Mouse (Mus musculus) monocyte, adult 2 months (primary cell): ENCODE measurements around the gene Ppat.
"Not testable (repeated sequence)": the region's sequence is repeated elsewhere in the genome, so short reads cannot be mapped to it uniquely, and the experiment has no call there.

ENCODE experiments used
- DNase-seq, 2 experiments: peaks; one replicate each; pipeline ENCODE4 v3.0.0; 2022; ENCODE audit warnings: low spot score in 2 of 2, low read depth in 1 of 2

Ppat gene

DNA sequence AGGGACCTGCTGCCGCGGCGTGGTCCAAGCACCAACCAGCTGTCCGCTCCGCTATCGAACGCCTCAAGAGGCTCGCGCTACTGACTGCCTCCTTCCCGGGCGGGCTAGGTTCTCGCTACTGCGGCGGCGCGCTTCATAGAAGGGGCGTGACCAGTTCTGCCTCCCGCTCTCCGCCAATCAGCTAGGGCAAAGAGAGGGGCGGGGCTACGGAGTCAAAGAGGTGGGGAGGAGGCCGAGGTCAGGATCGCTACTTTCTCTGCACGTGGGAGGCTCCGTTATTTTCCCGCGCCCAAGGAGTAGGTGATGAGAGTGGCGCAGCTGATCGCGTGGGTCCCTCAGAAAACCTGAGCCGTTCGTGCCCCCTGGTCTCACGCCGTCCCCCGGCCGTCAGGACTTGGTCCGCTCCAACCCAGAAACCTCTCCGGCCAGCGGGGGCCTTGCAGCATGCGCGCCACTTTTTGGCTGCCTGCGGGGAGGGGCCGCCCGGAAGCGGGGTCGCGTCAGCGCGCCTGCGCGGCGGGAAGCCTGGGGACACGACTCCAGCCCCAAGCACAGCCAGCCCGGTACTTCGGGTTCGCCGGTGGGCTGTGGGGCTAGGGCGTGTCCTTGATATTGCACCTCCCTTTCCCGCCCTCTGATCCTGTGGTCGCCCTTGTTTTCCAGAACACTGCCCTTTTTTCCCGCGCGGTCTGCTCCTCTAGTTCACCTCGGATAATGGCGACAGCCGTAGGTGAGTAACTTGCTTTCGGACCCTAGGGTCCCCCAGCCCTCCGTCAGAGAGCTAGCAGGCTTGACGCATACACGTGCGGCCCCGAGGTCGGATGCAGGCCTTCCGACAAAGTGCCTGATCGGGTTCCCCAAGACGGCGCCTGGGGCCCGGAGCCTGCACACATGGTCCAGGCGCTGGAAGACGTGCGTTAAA lies at the start of gene Ppat, which contains the start of gene Paics:
Gene Ppat, minus strand, starts transcription at position 473 of the 922 bp plus-strand sequence.
Gene Paics, plus strand, starts transcription at position 202 of the 922 bp plus-strand sequence.
- peak; percentile 96 to 97 for DNase-seq

DNA sequence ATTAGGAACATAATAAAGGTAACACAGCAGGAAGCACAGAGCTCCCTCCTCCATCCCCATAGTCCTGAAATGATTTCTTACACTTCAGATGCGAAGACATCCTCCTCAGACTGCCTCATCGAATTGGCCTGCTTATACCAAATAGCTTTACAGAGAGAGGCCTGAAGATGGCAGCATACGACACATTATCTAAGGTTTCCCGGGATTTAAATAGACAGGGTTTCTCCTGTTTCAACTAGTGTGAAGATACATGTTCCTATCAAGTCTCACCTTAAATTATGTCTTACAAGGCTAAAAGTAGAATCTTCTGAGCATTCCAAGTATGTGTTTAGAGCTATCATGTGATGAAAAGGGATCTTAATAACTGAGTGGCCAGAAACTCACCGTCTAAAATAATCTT lies 47.0 kb upstream of the Ppat start:
- no peak for DNase-seq

DNA sequence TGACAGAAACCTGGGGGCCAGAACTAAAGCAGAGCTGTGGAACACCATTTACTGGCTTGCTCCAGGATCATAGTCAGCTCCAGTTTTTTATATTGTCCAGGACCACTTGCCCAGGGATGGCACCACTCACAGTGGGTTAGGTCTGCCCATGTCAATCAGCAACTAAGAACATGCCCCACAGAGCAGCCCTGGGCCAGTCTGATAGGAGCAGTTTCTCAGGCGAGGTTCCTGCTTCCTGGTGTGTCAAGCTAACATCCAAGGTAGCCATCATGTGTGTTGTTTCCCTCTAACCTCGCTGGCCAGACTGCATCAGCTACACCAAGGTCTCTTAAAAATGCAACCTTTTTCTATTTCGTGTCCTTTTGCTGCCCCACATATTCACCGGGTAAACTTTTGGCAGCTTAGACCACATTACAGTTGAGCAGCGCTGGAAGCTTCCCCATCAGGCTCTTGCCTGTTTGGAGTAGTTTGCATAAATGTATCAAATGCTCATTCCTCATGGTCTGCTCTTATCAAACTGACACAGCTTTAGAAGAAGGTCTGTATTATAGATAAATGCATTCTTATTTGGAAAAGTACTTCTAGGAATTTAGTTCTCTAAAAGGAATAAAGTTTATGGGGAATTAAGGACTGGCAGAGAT lies 41.9 kb upstream of the Ppat start:
- DNase-seq, result no peak

DNA sequence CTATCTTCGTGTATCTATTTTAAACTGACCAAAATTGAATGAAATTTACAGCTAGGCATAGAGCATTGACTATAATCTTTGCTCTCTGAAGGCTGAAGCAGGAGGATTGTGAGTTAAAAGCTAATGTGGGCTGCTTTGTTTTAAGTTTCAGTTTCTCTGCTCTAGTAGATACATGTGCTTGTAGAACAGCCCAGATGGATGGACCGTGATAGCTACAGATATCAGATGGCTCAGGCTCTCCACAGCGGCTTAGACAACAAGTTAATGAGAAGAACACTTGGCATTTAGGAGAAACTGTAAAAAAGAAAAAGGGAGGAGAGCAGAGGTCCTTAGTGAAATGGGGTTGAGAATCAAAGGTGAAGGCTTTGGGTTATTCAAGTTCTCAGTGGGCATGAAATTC lies 39.4 kb upstream of the Ppat start:
- no peak for DNase-seq

DNA sequence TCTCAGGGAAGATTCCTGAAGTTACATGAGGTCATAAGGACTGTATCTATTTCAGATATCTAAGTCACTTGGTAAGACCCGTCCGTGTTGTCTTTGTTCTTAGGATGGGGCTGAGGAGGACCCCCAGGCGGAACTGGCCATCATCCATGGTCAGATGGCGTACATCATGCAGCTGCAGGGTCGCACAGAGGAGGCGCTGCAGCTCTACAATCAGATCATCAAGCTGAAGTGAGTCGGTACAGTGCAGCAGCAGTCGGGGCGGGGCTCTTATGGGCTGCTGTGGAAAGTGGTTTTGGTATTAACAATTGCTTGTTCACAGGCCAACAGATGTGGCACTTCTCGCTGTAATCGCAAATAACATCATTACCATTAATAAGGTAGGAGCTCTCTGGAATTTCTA lies 32.6 kb upstream of the Ppat start:
- DNase-seq, result no peak

DNA sequence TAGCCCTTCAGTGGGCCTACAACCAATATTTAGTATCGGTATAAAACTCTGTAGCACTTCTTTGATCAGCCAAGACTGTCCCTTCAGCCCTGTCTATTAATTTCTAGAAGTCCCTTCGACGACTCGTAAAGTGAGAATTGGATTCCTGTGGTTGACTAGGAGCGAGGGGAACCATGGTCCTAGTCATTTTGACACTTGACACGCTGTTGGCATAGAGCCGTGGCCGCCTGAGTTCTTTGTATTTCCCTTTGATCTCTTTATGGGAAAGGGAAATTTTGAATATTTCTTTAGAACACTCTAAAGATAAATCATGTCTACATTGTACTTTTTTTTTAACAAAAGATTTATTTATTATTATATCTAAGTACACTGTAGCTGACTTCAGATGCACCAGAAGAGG lies 24.4 kb upstream of the Ppat start:
- no peak for DNase-seq

DNA sequence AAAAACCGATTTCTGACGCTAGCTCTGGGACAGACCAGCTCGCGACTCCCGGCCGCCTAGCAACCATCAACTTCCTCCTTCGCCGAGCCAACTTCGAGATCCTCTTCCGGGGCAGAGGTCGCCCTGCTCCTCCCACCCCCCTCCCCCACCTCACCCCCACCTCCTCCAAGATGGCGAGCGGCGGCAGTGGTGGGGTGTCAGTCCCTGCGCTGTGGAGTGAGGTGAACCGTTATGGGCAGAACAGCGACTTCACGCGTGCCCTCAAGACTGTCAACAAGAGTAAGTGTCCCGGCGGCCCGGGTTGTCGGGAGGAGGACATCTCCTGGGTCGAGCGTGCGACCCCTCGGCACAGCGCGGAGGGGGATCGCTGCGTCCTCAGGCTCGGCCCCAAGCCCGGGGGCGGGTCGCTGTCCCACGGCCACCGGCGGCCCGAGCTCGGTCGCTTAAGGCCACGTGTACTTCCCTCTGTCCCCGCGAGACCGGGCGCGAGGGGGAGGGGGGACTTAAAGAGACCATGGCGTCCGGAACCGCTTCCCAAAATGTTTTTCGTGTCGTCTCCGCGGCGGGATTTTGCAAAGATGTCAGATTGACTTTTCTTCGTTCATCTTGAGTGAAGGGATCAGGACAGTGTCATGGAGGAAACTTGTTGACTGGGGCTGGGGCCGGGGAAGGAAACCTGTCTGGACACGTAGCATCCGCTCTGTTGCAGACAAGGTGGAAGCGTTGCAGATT lies 23.3 kb upstream of the Ppat start, which contains the start of gene Srp72:
Gene Srp72, plus strand, starts transcription at position 130 of the 732 bp plus-strand sequence.
- peak; percentile 35 to 63 for DNase-seq

DNA sequence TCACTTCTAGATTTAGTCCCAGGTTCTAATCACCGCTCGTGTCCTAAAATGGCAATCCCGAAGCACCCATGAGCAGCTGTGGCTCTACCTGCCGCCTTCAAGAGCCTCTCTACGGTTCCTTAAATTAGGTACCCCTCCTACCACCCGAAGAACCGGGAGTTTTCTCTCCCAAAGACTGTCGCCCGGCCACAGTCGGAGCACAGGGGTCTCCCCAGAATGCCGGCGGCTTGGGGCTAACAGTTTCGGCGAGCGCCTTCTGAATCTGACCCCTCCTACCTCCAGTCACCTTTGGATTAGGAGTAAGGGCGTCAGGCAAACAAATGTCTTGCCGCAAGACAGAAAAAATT lies 22.8 kb upstream of the Ppat start:
- DNase-seq, result no peak

DNA sequence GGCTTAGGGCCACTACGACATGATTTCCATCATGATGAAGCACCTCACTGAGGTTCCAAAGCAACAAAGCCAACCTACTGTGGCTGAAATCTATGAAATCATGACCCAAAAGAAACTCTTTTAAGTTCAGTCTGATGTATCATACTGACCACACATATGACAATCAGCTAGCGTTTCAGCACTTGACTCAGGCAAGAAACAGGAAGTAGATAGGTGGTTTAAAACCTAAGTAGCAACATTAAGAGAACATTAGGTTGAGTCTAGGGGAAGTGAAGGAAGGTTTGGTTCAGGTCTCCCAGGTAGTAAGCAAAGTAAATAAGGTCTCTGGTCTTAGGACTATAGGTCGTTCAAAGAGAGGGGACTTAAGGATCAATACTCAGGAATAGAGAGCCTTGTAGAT lies 22.1 kb upstream of the Ppat start:
- no peak for DNase-seq

DNA sequence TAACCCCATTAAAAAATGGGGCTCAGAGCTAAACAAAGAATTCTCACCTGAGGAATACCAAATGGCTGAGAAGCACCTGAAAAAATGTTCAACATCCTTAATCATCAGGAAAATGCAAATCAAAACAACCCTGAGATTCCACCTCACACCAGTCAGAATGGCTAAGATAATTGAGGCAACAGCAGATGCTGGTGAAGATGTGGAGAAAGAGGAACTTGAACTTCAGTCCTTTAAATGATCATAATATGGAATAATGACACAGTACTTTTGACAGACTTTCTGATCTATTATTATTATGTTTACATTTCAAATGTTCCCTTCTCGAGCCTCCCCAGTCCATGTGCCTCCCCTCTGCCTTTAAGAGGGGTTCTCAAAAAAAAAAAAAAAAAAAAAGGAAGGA lies 19.7 kb upstream of the Ppat start:
- DNase-seq, result not testable (repeated sequence)

DNA sequence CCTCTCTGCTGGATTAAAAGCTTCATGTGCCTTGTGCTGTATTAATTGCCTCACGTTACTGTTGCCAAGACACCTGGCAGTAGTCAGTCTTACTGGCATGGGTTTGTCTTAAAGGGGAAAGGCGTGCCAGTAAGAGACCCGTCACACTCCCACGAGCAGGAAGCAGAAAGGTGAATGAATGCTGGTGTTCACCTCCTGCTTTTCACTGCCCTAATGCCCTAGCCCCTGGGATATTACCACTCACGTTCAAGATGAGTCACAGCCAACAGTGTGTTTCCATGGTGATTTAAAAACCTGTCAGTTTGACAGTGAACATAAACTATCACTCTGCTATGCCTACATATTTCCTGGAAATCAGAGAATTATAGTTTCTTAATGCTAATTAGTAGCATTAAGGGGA lies 17.9 kb upstream of the Ppat start:
- DNase-seq, result no peak

DNA sequence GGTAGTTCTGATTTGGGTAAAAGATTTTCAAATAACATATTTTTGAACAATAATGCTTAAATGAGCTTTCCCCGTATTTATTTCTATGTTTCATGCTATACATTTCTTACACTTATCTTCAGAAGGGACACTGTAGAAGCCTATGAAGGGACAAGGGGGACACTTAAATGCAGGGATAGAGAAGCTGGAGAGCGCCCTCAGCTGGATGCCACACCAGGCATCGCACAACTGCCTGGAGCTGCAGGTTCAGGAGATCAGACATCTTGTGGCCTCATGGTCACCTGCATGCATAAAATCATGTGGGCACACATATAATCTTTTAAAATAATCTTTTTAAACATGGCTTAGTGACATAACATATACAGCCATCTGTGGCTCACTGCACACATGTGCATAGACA lies 13.3 kb upstream of the Ppat start:
- no peak for DNase-seq

DNA sequence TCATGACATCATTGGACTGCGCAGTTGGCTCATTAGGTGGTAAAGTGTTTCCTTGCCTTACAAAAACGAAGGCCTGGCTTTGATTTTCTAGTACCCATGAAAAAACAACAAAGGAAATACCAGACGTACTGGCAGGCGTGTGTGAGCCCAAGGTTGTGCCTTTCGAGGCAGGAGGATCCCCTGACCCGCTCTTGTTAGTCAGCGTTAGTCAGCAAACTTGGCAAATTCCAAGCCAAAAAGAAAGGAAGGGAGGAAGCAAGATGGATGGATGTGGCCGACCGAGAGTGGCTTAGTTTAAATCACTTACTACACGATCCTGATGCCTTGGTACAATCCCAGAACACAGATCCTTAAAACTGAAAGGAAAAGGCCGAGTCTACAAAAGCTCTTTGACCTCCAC lies 11.2 kb upstream of the Ppat start:
- DNase-seq, result no peak

DNA sequence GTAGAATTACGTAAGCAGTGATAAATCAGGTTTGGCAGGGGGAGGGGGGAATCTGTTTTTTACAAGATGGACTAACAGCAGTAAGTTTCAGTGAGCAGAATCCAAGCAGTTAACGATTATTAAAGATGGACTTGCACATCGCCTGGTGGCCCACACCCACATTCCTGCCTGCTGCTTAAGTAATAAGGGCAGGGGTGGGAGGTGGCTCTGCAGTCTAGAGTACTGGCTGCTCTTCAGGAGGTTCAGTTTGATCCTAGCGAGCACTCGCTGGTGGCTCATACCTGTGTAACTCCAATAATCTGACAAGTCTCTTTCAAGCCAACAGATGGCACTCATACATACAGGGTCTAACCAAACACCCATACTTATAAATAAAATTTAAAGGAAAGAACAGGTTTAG lies 8.2 kb upstream of the Ppat start:
- no peak for DNase-seq

DNA sequence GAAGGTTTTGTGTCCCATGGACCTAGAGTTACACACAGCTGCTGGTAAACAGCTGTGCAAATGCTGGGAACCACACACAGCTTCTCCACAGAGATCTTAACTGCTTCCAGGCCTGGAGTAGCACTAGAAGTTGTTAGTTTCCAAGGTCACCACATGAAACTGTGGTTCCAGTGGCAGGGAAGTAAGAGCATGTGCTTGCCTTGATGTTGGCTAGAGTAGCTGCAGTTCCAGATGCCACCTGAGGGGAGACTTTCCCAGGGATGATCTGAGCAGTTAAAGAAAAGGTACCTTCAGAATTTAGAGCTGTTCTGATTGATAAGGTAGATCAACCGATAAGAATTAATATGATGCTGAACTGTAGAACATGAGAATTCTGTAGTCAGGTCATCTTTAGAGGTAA lies 6.6 kb upstream of the Ppat start:
- no peak for DNase-seq

DNA sequence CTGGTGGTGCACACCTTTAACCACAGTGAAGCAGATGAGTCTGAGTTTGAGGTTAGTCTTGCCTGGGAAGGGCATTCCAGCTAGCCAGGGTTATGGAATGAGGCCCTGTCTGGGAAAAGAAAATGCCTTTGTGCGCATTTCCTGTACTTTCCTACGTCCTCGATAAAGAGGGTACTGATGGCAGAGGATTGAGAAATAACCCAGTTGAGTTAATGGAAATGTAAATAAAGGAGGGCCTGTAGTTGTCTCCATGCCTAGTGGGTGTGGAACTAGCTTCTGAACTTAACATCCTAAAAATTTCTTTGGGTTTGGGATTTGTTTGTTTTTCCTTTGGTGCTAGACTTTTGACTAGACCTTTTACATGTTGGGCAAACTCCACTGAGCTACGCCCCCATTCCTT lies 4.1 kb upstream of the Ppat start:
- DNase-seq, result no peak

DNA sequence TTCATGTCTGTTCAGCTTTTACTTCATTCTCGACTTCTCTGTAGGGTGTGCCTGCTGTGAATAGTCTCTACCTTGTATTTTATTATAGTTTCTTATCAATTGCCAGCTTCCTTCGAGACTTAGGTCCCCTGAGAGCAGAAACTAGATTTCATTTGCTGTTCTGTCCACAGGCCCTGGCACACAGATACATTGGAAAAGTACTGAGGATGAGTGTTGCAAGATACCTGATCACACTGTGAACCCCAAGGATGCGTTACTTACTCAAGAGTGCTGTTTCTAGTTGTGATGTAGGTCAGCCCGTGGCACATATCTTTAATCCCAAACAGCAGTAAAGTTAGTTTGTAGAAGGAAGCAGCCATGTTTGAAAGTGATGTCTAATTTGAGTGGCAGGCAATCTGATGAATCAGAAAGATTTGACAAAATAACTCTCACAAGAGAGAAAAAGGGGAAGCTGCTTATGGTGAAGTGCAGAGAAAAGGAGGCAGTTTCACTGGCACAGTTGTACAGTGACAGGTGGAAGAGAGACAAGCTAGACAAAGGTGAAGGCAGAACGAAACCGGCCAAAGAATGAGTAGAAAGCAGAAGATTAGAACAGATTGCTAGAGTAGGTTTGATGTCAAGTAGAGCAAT lies 3.0 kb upstream of the Ppat start:
- DNase-seq, result no peak

DNA sequence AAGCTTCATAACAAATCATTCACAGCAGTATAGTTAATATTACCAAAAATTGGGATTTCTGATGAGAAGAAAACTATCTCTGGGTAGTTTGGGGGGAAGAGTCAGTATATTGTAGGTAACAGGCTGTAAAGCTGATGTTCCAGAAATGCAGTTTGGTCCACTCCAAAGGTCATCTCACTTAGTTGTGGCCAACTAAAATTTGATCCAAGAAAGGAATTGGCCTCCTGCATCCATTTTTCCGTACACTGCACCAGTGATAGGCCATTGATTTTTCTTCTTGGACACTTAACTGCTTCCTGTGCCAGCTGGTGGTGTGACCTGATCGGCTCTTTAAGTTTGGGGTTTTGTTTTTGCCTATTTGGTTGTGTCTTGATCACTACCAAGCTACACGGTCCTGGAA lies 2.4 kb upstream of the Ppat start:
- DNase-seq, result no peak

DNA sequence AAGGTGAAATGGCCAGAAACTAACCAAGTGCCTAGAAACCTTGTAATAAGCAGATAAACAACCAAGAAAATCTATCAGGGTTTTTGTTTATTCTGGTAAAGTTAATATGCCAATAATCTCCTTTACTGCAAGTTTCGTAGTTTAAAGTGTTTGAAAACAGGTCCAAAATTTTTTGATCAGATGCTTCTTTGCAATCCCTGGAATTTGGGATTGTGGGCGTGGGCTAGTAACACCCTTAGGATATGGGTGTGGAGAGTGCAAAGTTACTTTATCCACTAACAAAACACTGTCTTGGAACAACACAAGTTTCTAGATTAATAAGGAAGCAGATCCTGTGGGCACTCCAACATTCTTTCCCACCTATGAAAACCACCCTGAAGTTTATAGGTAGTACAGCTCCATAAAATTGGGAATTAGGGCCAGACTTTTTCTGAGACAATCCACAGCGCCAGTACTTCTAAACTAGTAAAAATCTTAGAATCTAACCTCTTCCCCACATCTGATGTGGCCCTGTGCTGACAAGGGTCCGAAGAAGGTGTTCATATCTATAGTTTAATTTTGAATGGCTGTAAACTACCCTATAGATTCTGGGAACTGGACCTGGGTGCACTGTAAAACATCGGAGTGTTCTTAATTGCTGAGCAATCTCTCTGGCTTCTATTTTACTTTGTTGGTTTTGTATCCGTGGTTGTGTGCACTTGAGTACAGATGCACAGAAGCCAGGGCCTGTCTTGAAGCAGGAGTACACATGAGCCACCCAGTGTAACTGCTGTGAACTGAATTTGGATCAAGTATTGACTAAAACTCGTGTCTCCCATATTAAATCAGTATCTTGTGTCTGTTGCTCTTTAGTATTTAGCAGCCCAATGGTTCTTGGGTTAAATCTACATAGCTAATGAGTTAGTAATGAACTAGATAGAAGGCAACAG lies 998 bp upstream of the Ppat start:
- no peak for DNase-seq

DNA sequence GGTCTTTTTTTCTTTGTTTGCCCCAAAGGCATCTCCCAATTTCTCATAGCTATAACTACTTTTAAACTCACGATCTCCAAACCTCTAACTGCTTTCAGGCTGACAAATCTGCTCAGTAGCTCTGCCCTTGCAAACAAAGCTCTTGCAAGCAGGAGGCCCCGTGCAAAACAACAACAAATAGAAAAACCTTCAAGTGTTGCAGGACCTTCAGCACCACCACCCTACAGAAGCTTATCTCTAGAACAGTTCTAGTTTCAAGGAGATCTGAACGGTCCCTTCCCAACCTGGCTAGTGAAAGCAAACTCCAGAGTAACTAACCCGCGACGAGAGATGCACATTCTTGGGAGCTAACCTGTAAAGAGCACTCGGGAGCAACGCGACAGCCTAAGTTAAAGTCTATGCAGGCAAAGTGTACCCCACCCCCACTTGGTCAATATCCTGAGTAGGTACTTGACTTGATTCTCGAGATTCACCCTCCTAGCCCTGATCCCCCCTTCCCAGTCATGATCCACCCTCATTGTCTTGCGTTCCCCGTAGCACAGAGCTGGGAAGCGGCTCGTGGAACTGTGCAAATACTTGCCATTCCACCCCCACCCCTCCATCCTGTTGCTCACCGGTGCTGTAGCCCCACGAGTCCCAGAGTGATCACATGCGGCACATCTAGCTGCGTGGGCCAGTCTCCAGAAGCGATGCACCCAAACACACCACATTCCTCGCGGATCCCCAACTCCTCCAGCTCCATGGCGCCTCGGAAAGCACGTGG lies 854 bp downstream of the Ppat start:
- DNase-seq, result no peak
